Mouse (Mus musculus): ENCODE results near the gene Btbd2. TPM values are rescaled to one million over a fixed set of nuclear protein-coding genes. Genes with fewer than 3 reads are reported as not detected.

Gene Btbd2
- total RNA-seq, 1 experiment from 2014 or later, result 14.6 TPM

DNA sequence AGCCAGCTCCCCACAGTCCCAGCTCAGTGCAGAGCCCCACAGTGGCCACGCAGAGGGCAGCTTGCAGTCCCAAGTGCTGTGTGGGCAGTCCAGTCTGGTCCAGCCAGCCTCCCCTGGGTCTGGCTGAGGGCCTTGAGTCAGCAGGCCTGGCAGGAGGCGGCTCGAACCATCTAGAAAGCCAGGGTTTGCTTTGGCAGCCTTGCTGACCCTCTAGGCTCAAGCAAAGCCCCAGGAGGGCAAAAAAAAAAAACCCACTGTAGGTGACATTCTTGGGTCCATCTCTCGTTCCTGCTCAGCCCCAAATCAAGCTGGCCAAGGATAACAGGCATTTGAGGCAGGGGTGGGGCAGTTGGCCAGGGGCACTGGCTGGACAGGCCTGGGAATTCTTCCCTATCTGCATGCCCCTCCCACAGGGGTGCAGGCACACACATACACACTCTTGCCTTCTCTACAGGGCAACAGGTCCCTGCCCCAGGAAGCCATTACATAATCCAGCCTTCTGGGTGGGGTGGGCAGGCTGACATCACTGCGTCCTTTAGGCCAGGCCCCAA is 17.4 kb upstream of the Btbd2 start:
- ATAC-seq (replicated peaks; ENCODE audit: insufficient number of reproducible peaks, low FRiP score, low TSS enrichment, poor library complexity, severe bottlenecking), result no peak

DNA sequence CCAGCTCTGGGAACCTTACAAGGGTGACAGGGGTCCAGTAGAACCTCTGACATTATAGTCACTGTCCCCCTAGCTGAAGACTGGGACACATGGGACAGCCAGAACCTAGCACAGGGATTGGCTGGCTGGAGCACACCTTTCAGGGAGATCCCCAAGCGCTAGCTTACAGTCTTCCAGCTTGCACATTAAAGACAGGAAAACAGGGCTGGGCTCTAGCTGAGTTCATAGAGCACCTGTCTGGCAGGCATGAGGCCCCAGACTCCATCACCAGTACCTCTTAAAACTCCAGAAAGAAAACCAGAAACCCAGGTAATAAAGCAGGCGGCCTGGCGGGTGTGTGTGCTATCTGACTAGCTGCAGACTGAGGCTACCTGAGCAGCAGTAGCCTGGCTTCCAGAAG is 16.8 kb upstream of the Btbd2 start:
- no peak for ATAC-seq (replicated peaks; ENCODE audit: insufficient number of reproducible peaks, low FRiP score, low TSS enrichment, poor library complexity, severe bottlenecking)

DNA sequence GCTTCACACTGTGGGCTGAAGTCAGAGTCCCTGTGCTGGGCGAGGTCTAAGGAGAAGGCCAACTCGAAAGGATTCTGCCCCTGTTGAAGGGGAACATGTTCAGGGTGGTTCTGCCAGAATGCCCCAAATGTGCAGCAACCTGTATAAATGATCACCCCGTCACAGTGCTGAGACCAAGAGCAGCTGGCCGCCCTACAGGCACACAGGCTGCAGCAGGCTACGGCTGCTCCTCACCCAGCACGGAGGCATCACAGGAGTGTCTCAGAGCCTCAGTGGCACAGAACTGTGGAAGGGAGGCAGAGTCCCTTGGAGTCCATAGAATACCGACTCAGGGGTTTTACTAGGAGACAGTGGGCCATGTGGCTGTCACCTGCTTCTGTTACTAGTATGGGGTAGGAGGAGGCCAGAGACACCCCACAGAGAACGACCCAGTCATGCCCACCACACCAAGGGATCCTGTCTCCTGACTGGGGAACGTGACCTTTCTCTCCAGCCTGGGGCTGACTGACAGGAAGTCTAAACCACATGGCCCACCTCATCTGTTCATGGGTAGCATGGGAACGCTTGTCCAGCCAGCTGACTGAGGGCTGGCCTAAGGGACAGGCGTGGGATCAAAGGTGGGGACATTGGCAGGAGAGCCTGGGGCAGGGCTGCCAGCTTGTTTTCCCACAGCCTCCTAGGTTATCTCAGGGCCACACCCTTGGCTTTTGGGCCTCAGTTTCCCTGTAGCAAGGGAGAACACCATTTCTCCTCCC is 15.2 kb upstream of the Btbd2 start:
- no peak for ATAC-seq (replicated peaks; ENCODE audit: insufficient number of reproducible peaks, low FRiP score, low TSS enrichment, poor library complexity, severe bottlenecking)

DNA sequence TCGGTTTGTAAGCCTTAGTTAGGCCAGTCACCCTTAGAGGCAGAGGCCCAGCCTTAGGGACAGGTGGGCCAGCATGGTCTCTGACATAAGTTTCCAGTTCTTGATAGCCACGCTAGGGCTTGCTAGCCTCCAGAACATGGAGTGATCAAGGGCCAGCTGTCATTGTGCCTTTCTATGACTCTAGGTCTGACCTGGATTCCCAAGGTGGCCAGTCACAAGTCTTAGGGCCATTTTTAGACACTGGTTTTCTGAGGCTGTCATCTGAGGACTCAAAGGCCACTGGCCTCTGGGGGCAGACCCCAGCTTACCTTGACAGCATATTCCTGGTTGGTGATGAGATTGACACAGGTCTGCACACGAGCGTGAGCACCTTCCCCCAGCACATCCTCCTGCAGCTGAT is 14.4 kb upstream of the Btbd2 start:
- no peak for ATAC-seq (replicated peaks; ENCODE audit: insufficient number of reproducible peaks, low FRiP score, low TSS enrichment, poor library complexity, severe bottlenecking)

DNA sequence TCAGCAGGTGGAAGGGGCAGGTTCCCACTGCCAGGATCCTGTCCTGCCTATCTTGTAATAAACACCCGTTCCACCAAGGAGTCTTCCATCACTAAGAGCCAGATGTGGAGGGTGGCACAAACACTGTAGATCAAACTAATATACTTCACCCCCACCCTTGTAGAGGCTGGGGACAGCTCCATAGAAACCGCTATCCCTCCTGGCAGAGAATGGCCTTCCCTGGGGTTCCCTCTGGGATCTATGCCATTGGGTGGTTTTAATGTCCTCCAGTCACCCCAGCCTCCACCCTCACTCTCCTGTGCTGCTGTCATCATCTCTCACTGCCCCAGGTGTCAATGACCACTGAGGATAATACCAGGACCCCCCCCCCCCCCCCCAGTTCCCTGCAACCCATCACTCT is 13.7 kb upstream of the Btbd2 start:
- ATAC-seq (replicated peaks; ENCODE audit: insufficient number of reproducible peaks, low FRiP score, low TSS enrichment, poor library complexity, severe bottlenecking), result no peak

DNA sequence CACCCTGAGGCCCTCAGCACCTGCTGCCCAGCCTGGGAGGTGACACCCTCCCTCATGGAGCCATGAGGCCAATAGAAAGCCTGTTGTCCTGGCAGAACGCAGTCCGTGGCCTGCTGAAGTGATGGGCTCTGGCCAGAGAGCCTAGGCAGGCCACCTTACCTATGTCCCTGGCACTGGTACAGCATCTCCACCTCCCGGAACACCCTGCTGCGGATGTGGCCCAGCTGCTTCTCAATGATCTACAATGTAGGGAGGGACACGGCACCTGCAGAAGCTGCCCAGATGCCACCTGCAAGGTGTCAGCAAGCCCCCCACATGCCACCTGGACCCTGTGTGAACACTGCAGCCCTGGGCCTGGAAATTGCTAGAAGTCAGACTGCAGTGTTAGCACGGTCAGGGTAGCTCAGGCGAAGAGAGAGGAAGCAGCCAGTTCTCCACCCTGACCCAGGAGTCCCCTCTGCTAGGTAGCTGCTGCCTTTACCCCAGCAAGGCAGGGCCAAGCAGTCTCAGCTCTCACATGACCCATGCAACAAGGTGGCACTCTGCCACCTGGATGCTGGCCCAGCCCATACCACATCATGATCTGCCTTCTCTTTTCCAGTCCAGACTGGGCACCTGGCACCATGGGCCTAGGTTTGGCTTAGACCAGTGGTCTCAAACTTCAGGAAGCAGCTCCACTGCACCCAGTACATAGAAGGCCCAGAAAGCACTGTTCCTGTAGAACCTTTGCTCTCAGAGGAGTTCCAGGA is 13.0 kb upstream of the Btbd2 start:
- ATAC-seq (replicated peaks; ENCODE audit: insufficient number of reproducible peaks, low FRiP score, low TSS enrichment, poor library complexity, severe bottlenecking), result no peak

DNA sequence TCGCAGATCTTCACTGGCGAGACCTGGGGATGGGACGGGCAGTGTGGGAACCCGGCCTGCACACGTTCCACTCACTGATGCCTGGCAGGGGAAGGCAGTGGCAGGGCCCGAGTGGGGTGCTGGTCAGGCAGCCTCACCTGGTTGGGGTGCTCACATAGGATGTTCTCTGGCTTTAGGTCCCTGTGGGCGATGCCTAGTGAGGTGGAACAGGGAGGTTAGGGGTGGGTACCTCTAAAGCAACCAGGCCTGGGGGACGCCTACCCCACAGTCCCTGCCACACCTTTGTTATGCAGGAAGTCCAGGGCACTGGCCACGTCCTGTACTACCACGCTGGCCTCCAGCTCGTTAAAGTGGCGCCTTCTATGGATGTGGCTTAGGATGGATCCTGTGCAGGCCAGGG is 12.1 kb upstream of the Btbd2 start:
- no peak for ATAC-seq (replicated peaks; ENCODE audit: insufficient number of reproducible peaks, low FRiP score, low TSS enrichment, poor library complexity, severe bottlenecking)

DNA sequence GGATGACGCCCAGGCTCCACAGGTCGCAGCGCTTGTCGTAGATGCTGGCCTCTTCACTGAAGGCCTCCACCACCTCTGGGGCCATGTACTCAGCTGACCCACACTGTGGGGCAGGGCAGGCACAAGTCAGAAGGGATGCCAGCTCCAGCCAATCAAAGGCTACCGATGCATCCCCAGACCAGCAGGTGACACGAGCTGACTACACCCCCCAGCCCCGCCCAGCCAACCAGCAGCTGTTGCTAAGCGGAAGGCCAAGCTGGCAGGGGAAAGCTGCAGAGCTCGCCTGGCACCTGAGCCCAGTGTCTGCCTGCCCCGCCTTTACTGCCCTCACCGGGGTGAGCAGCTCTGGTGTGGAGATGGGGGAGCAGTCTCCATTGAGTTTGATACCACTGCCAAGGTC is 11.7 kb upstream of the Btbd2 start:
- no peak for ATAC-seq (replicated peaks; ENCODE audit: insufficient number of reproducible peaks, low FRiP score, low TSS enrichment, poor library complexity, severe bottlenecking)

DNA sequence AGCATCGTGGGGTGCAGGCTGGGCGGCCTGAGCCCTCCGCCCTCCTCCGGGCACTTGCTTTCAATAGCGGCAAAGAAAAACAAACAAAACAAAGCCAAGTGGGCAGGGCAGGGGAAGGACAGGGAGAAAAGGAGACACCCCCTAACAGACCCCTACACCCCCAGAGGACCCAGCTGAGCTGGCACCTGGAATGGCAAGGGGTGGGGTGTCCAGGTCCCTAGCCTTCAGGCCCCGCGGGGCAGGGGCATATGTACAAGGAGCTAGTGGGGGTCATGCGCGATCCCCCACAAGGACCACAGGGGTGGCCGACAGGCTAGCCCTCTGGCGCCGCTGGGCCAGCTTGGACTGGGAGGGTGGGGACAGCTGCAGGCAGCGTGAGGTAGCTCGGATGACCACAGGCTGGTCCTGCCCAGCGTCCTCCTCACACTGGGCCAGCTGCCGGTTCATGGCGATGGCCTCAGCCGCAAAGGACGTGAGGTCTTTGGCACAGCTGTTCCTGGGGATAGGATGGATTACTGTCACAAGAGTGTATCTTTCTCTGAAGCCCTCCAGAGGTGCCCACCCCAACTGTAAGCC is 10.1 kb upstream of the Btbd2 start:
- ATAC-seq (replicated peaks; ENCODE audit: insufficient number of reproducible peaks, low FRiP score, low TSS enrichment, poor library complexity, severe bottlenecking), result no peak

DNA sequence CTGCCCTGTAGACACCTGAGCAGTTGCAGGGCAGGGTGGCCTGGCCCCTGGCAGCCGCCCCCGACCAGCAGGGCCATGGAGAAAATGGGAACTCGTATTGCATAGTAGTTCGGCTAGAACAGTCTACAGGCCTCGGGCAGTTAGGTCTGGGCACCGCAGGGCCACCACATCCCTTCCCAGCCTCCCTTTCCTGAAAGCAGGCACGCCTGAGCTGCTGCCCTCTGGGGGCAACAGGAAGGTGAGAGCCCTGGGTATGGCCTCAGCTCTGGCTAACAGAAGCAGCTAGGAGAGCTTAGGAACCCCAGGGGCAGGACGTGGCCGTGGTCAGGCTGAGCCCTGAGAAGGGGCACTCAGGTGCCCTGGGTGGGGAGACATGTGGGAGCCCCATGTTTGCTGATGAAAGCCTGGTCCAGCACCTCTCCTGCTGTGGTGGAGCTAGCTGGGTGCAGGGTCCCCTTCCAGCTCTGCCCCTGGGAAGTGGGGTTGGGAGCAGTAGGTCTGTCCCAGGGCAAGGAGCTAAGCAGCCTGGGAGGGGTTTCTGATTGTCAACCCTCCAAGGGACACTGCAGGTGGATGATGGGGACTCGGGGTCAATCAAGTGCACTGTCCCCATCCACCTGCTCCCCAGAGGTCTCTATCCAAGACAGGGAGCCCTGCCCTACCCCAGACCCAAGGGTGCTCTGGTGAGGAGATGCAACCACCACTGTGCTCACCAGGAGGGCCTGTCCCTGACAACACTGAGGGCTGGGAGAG is 9.3 kb upstream of the Btbd2 start:
- no peak for ATAC-seq (replicated peaks; ENCODE audit: insufficient number of reproducible peaks, low FRiP score, low TSS enrichment, poor library complexity, severe bottlenecking)

DNA sequence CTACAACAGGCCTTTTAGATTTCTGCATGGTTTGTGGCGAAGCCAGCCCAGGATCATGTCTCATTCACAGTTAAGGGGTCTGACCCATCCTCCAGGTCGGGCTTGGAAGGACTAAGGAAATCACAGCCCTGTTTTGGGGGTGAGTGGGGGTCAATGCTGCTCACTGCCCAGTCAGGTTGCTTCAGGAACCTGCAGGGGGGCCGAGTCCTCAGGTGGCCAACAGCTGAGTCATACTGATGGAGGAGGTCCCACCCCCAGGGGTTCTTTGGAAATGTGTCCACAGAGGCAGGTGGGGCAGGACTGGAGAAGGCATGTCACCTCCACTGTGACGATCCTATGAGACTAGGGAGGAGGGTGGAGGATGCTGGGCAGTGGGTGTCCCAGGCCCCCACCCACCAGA is 8.6 kb upstream of the Btbd2 start:
- ATAC-seq (replicated peaks; ENCODE audit: insufficient number of reproducible peaks, low FRiP score, low TSS enrichment, poor library complexity, severe bottlenecking), result no peak

DNA sequence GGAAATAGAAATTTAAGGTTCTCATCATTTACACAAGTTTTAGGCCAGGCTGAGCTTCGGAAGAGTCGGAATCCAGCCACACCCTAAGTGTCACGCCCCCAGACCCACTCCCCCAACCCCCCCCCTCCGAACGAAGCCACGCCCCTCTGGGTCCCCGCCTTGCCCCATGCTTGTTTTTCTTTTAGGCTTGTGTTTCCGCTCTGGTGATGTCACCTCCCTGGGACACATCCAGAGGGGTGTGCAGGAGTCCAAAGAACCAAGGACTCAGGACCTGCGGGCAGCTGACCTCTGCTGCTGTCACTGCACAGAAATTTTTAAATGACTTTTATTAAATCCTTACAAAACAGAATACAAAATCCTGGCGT is 8.1 kb upstream of the Btbd2 start:
- ATAC-seq (replicated peaks; ENCODE audit: insufficient number of reproducible peaks, low FRiP score, low TSS enrichment, poor library complexity, severe bottlenecking), result no peak

DNA sequence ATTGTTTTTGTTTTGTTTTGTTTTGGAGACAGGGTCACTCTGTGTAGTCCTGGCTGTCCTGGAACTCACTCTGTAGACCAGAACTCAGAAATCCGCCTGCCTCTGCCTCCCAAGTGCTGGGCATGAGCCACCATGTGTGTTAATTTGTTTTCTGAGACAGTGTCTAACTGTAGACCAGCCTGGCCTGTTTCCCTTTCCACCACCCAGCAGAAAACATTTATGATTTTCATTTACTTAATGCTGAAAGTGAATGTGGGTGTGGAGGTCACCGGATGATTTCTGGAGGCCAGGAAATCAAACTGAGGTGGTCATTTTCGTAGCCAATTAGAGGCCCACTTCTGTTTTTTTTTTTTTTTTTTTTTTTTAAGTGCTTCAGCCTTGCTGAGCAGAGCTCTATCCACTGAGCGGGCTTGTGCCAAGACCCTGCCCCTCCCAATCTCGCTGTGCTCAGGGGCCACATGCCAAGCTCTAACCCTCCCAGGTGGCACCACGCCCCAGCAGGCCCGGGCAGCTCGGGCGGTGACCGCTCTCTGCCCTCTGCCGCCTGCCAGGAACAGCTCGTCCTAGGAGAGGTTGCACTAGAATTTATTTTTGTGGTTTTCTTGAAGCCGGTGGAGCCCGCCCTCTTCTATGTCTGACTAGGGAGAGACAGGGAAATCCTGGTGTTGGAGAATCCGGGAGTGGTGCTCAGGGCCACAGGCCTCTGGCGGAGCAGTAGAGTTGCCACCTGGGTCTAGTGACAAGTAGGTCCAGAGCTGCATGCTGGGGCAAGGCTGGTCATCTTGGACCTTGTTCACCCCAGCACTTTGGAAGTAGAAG is 7.5 kb upstream of the Btbd2 start:
- ATAC-seq (replicated peaks; ENCODE audit: insufficient number of reproducible peaks, low FRiP score, low TSS enrichment, poor library complexity, severe bottlenecking), result 0 out of 2 replicates have a peak, but pooled peaks have one; percentile 1

DNA sequence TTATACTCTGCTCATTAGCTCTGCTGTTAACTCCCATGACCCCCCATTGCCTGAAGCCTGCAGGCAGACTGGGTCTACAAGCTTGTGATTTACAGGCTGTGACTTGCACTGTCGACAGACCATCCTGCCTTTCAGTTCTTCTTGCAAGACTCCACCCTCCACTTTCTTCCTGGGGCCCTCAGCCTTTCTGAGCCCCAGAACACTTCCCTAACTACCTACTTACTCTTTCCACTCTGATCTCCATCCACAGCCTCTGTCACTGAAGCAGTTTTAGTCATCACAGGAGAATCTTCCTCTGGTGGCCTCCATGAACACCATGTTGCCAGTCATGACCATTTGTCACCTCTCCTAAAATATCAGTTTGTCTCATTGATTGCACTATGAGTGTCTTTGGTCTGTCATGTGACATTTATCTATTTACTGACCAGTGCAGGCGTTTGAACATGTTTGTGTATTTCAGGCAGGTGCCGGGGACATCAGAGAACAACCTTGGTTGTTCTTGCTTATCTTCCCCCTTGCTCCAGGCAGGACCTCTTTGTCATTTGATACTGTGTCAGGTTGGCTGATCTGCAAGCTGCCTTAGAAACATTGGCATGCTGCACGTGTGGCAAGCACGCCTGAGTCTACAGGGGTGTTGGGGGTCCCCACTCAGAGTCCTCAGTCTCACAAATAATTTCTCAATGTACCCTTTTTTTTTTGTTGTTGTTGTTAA is 6.8 kb upstream of the Btbd2 start:
- ATAC-seq (replicated peaks; ENCODE audit: insufficient number of reproducible peaks, low FRiP score, low TSS enrichment, poor library complexity, severe bottlenecking), result peak; percentile 23; the same call in 1 of the 2 replicates

DNA sequence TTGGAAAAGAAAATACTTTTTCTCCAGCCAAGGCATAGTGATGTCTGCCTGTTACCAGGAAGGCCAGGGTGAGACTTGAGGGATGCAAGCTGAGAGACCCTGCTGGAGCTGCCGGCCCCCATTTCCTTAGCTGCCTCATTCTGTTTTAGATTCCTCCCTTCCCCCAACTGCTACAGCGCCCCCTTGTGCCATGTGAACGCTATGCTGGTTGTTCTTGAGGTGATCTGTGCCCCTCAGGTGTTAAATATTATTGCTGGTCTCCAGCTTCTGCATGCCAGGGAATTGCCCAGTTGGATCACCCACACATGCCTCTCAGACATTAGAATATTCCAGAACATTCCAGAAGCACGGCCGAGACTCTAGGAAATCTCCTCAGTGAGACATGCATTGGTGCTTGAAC is 4.3 kb upstream of the Btbd2 start:
- ATAC-seq (replicated peaks; ENCODE audit: insufficient number of reproducible peaks, low FRiP score, low TSS enrichment, poor library complexity, severe bottlenecking), result no peak

DNA sequence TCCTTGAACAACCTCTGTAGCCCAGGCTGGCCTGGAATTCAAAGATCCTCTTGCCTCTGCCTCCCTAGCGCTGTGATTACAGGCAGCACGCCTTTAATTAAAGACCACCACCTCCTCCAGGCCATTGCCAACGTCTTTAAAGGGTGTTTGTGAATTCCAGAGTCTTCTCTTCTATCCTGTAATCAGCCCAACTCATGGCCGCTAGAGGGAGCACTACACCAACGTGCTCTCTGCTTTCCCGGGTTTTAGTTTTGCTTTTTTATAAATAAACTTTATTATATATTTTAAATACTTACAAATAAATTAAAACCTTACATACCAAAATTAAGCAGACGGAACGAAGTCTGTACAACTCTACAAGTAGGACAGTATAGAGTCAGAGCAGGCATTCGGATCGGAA is 2.3 kb upstream of the Btbd2 start:
- ATAC-seq (replicated peaks; ENCODE audit: insufficient number of reproducible peaks, low FRiP score, low TSS enrichment, poor library complexity, severe bottlenecking), result no peak

DNA sequence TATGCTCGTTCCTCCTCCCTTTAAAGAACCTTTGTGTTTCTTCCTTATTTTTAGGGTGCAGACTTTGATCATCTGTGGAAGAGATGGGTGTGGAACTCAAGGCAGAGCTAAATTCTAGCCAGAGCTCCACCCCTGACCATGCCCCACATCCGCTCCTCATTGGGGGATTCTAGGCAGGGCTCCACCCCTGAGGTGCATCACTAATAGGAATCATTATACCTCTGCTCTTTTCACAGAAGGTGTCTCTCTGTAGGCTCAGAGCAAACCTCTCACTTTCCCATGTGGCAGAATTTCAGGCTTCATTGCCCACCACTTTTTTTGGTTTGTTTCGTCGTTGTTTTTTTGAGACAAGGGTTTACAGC is 2.0 kb upstream of the Btbd2 start:
- peak; percentile 42 for ATAC-seq (replicated peaks; ENCODE audit: insufficient number of reproducible peaks, low FRiP score, low TSS enrichment, poor library complexity, severe bottlenecking)

Data from monocyte, adult 5-6 weeks (primary cell).